9 mouse cellular contexts compared by ENCODE assay signal in genomic region chr8:124720133-124720532, GRCm38 (mm10). TPM values are rescaled to one million over a fixed set of nuclear protein-coding genes. Genes with fewer than 3 reads are reported as not detected.
DNase-seq lines count a peak whose midpoint lies in the region; ATAC-seq lines count a peak whose summit lies in the region.
"Had no signal": no experiment of that assay in that cellular context is flagged by ENCODE, and none has a peak within 500 bp of the region (broad histone marks: within the 10 kb centered on the region; RNA-seq: fewer than 3 reads in every experiment).

No protein-coding gene starts in this region.

- H3K4me3 ChIP-seq in heart, embryonic 13.5 days, result no peak overlapping the region
- H3K4me3 ChIP-seq in midbrain, embryonic 12.5 days, result no peak overlapping the region; the same call in 1 of the 2 replicates

- no peak for ATAC-seq in heart, embryonic 13.5 days (ENCODE audit: extremely low read depth, insufficient number of reproducible peaks, low FRiP score, low TSS enrichment)
- ATAC-seq in midbrain, embryonic 12.5 days (ENCODE audit: low FRiP score, low read depth), result no peak
- ATAC-seq in frontal cortex, adult (ENCODE audit: low TSS enrichment), result no peak

- H3K9me3 ChIP-seq in heart, embryonic 13.5 days, result no peaks in the 10 kb centered on the region
- H3K9me3 ChIP-seq in midbrain, embryonic 12.5 days, result no peaks in the 10 kb centered on the region

- no peak overlapping the region for H3K9ac ChIP-seq in heart, embryonic 13.5 days
- H3K9ac ChIP-seq in midbrain, embryonic 12.5 days (replicated peaks), result no peak overlapping the region

- no peak for DNase-seq in heart, adult 8-10 months (ENCODE audit: low spot score)
- peak; percentile 34 for DNase-seq in CD4-positive helper T cell, adult 2 months (ENCODE audit: low read depth, low spot score)
- DNase-seq in ZHBTc4 (ENCODE audit: low read depth, low spot score), result peak; percentile 43
- DNase-seq in adrenal gland, postnatal 4 days (ENCODE audit: low spot score in 2 of 2), result no peak
- no peak for DNase-seq in layer of hippocampus, postnatal 10 days (ENCODE audit: low spot score in 2 of 2)
- DNase-seq: kidney, adult 9 months had no signal

- no peak overlapping the region for H3K27ac ChIP-seq in heart, embryonic 13.5 days (replicated peaks)
- no peak overlapping the region for H3K27ac ChIP-seq in midbrain, embryonic 12.5 days (replicated peaks)

- peak overlapping the region; percentile 94; the same call in 1 of the 2 replicates for H3K4me2 ChIP-seq in heart, embryonic 13.5 days
- peak overlapping the region; percentile 93 for H3K4me2 ChIP-seq in midbrain, embryonic 12.5 days (replicated peaks)

- peaks cover 24% of the 10 kb centered on the region for H3K4me1 ChIP-seq in heart, embryonic 13.5 days
- H3K4me1 ChIP-seq in midbrain, embryonic 12.5 days, result peaks cover 25% of the 10 kb centered on the region

- H3K27me3 ChIP-seq in heart, embryonic 13.5 days (replicated peaks), result no peaks in the 10 kb centered on the region
- H3K27me3 ChIP-seq in midbrain, embryonic 12.5 days, result no peaks in the 10 kb centered on the region

- peaks cover 5% of the 10 kb centered on the region for H3K36me3 ChIP-seq in heart, embryonic 13.5 days
- peaks cover 8% of the 10 kb centered on the region; the same call in 1 of the 2 replicates for H3K36me3 ChIP-seq in midbrain, embryonic 12.5 days

- WGBS in heart, embryonic 13.5 days, result 77% methylated on average over 7 of the region's 7 CpGs
- 80% methylated on average over 7 of the region's 7 CpGs for whole genome bisulfite sequencing in midbrain, embryonic 12.5 days

RNA-seq across cellular contexts. Expression of gene Ttc13, which starts 1.6 kb away (rescaled TPM):
- 27.0 and 28.2 TPM in 2 replicates for polyA plus RNA-seq in heart, embryonic 13.5 days (2015; fragmentation: Nextera tagmentation; extraction: Ambion mirVana)
- 10 to 100 TPM; 13.4 to 18.6 (median 14.7) TPM for total RNA-seq in heart, adult 8-10 months (2022)
- 66.6 and 67.8 TPM in 2 replicates for polyA plus RNA-seq in midbrain, embryonic 12.5 days (2016; fragmentation: Nextera tagmentation; extraction: Ambion mirVana)
- 10 to 100 TPM; 50.1 to 53.1 TPM for total RNA-seq in adrenal gland, postnatal 4 days (2021)
- 10 to 100 TPM; 59.3 to 61.0 TPM for total RNA-seq in layer of hippocampus, postnatal 10 days (2021)

RNA-seq across cellular contexts. Expression of gene Arv1, which starts 1.8 kb away (rescaled TPM):
- 14.0 and 17.2 TPM in 2 replicates for polyA plus RNA-seq in heart, embryonic 13.5 days (2015; fragmentation: Nextera tagmentation; extraction: Ambion mirVana)
- 1 to 10 TPM; 3.6 to 6.0 (median 3.9) TPM for total RNA-seq in heart, adult 8-10 months (2022)
- 36.2 and 38.3 TPM in 2 replicates for polyA plus RNA-seq in midbrain, embryonic 12.5 days (2016; fragmentation: Nextera tagmentation; extraction: Ambion mirVana)
- total RNA-seq in adrenal gland, postnatal 4 days (2021), result 10 to 100 TPM; 20.0 to 20.9 TPM
- 10 to 100 TPM; 15.6 to 20.2 TPM for total RNA-seq in layer of hippocampus, postnatal 10 days (2021)

RNA-seq across cellular contexts. Expression of gene Fam89a, which starts 31.5 kb away (rescaled TPM):
- polyA plus RNA-seq in heart, embryonic 13.5 days (2015; fragmentation: Nextera tagmentation; extraction: Ambion mirVana), result 2.2 and 2.4 TPM in 2 replicates
- 1 to 10 TPM in 3 of 4 experiments, under 1 TPM in 1; 0.72 to 1.5 (median 1.4) TPM for total RNA-seq in heart, adult 8-10 months (2022)
- polyA plus RNA-seq in midbrain, embryonic 12.5 days (2016; fragmentation: Nextera tagmentation; extraction: Ambion mirVana), result 0.63 and 1.1 TPM in 2 replicates
- 1 to 10 TPM; 1.5 to 1.8 TPM for total RNA-seq in adrenal gland, postnatal 4 days (2021)
- under 1 TPM; 0.25 to 0.37 TPM for total RNA-seq in layer of hippocampus, postnatal 10 days (2021)

RNA-seq across cellular contexts. Expression of gene 2310022B05Rik, which starts 57.0 kb away (rescaled TPM):
- polyA plus RNA-seq in heart, embryonic 13.5 days (2015; fragmentation: Nextera tagmentation; extraction: Ambion mirVana), result 37.8 TPM in 2 replicates
- total RNA-seq in heart, adult 8-10 months (2022), result 10 to 100 TPM; 42.8 to 61.1 (median 50.7) TPM
- polyA plus RNA-seq in midbrain, embryonic 12.5 days (2016; fragmentation: Nextera tagmentation; extraction: Ambion mirVana), result 22.3 and 23.5 TPM in 2 replicates
- 10 to 100 TPM; 75.8 to 77.2 TPM for total RNA-seq in adrenal gland, postnatal 4 days (2021)
- 100 to 1,000 TPM in 1 of 2 experiments, 10 to 100 TPM in 1; 96.2 to 106 TPM for total RNA-seq in layer of hippocampus, postnatal 10 days (2021)

Comparison
In these comparisons a context has a peak if more than half of its experiments do, and no peak if none do; other contexts are left out.
1. DNase-seq: peak in CD4-positive helper T cell, adult 2 months (single experiment) and ZHBTc4 (single experiment); none in heart, adult 8-10 months (single experiment), adrenal gland, postnatal 4 days (0 of 2) and layer of hippocampus, postnatal 10 days (0 of 2).